Mouse (Mus musculus) cerebellum, adult 2 months (tissue): ENCODE measurements around the gene Smim7. TPM values are rescaled to one million over a fixed set of nuclear protein-coding genes. Genes with fewer than 3 reads are reported as not detected.

Source experiments
- DNase-seq, 2 experiments: peaks; one replicate each; pipeline ENCODE4 v3.0.0; 2021
- H3K27ac ChIP-seq: fragments of 200-500 bp; 2 replicates; pipeline ENCODE4 v1.5.1; 2012; ENCODE audit warnings: low read length, control low read depth, inconsistent platforms; ENCODE audit not compliant: insufficient read depth
- H3K27me3 ChIP-seq: fragments of 200-500 bp; 2 replicates; pipeline ENCODE4 v1.6.1; 2012; ENCODE audit warnings: inconsistent platforms, mild to moderate bottlenecking, low read length, moderate library complexity; ENCODE audit not compliant: control insufficient read depth, insufficient read depth
- H3K4me1 ChIP-seq: fragments of 200-500 bp; 2 replicates; pipeline ENCODE4 v1.6.1; 2011; ENCODE audit warnings: low read length; ENCODE audit not compliant: control insufficient read depth, insufficient read depth
- H3K4me3 ChIP-seq: fragments of 200-500 bp; replicated peaks from 2 replicates; pipeline ENCODE3; 2011; ENCODE audit warnings: mild to moderate bottlenecking, low read depth, low read length, control low read depth; ENCODE audit not compliant: insufficient read depth
- CTCF ChIP-seq: fragments of 200-500 bp; IDR thresholded peaks from 2 replicates; pipeline ENCODE4 v1.5.1; 2011; ENCODE audit warnings: low read depth, mild to moderate bottlenecking, control low read depth, low read length, moderate library complexity, borderline replicate concordance; ENCODE audit not compliant: insufficient read depth
- POLR2A ChIP-seq: fragments of 200-500 bp; IDR thresholded peaks from 2 replicates; pipeline ENCODE4 v1.6.1; 2011; ENCODE audit warnings: low read length, control low read depth, borderline replicate concordance; ENCODE audit not compliant: insufficient read depth
- WGBS: fragments of 180-500 bp; shearing (Covaris S2); methylation state at CpG from one replicate; pipeline ENCODE4 v1.1.7; 2018; 5-methylcytosine and 5-hydroxymethylcytosine counted together
- polyA plus RNA-seq: library from polyadenylated mRNA; depleted of rRNA; stranded (reverse); fragments of >200 nt; gene quantifications from 2 replicates; pipeline ENCODE4 v1.2.3, GENCODE M21; 2012

Smim7 gene
- polyA plus RNA-seq, 1 experiment: 72.3 TPM

- TF ChIP-seq CTCF (no peak), POLR2A (no peak)
- WGBS: 21% methylated on average over 9 of the region's 9 CpGs
- DNase-seq: peak; percentile 24 to 33
- Histone ChIP-seq H3K27me3 (no peaks in the 10 kb centered on the region), H3K4me1 (peaks cover 4% of the 10 kb centered on the region), H3K27ac (no peak overlapping the region), H3K4me3 (no peak overlapping the region)
Measured at GRCm38 (mm10) chr8:72579374-72579773, 8.5 kb upstream of the Smim7 start.

DNA sequence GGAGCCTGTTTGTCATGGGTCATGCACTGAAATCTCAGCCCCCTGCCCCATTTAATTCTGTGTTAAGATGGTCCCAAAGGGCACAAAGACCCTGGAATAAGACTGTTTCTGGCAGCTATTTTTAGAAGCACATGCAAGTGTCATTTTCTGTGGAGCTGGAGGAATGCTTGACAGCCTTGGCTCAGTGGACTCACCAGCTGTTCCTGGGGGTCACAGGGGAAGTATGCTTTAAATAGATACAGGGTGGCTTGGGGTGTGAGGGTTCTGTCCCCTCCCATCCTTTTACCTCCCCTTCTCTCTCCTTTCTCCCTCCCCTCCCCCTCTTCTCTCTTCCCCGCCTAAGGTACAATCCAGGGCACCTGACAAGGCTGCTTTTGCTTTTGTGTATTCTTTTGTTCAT is 7.1 kb upstream of the Smim7 start:
- WGBS: 65% methylated on average over 1 of the region's 1 CpGs

GRCm38 (mm10) chr8:72577266-72577665 is 6.4 kb upstream of the Smim7 start:
- WGBS: 80% methylated on average over 3 of the region's 3 CpGs
- Histone ChIP-seq H3K4me1 (peaks cover 8% of the 10 kb centered on the region), H3K27me3 (no peaks in the 10 kb centered on the region), H3K27ac (no peak overlapping the region), H3K4me3 (no peak overlapping the region)
- no peak for DNase-seq
- TF ChIP-seq POLR2A: no peak
- TF ChIP-seq CTCF: no peak

More for the DNA sequence above, 7.1 kb upstream of the Smim7 start:
- peaks cover 8% of the 10 kb centered on the region for H3K4me1 ChIP-seq
- no peak overlapping the region for H3K4me3 ChIP-seq
- no peak for DNase-seq
- TF ChIP-seq POLR2A (no peak), CTCF (no peak)
- H3K27ac ChIP-seq: no peak overlapping the region
- H3K27me3 ChIP-seq: no peaks in the 10 kb centered on the region

GRCm38 (mm10) chr8:72575915-72576314 is 5.0 kb upstream of the Smim7 start:
- H3K4me1 ChIP-seq: peaks cover 8% of the 10 kb centered on the region
- TF ChIP-seq CTCF (no peak), POLR2A (no peak)

DNA sequence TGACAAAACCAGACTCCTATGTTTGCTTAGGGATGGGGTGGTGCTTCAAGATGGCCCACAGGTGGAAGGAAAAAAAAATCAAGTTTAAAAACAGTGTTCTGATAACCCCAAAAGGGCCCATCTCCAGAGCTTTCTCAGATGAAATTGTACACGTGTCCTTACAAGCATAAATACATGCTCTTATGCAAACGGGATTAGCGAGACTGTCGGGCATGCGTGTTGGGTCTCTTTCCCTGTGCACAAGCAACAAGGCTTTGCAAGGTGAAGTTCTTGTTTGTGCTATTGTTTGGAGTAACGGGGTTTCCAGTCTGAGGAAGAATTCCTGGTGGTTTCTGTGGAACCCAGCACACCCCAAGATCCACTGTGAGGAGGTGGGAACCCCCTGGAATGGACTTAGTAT is 2.6 kb upstream of the Smim7 start:
- H3K27ac ChIP-seq: no peak overlapping the region
- no peak for DNase-seq
- no peaks in the 10 kb centered on the region for H3K27me3 ChIP-seq
- peak overlapping the region; percentile 41 for H3K4me3 ChIP-seq
- H3K4me1 ChIP-seq: peaks cover 11% of the 10 kb centered on the region
- WGBS: 56% methylated on average over 6 of the region's 6 CpGs
- TF ChIP-seq POLR2A: no peak
- no peak for TF ChIP-seq CTCF

More at GRCm38 (mm10) chr8:72575915-72576314, 5.0 kb upstream of the Smim7 start:
- H3K4me3 ChIP-seq: no peak overlapping the region
- H3K27ac ChIP-seq: no peak overlapping the region
- 83% methylated on average over 6 of the region's 6 CpGs for WGBS
- no peak for DNase-seq
- H3K27me3 ChIP-seq: no peaks in the 10 kb centered on the region

GRCm38 (mm10) chr8:72572507-72572906 is 1.6 kb upstream of the Smim7 start:
- H3K4me1 ChIP-seq: peaks cover 11% of the 10 kb centered on the region
- H3K4me3 ChIP-seq: peak overlapping the region; percentile 97
- TF ChIP-seq POLR2A (no peak), CTCF (no peak)
- peak overlapping the region; percentile 39 for H3K27ac ChIP-seq
- no peaks in the 10 kb centered on the region for H3K27me3 ChIP-seq
- under 1% methylated on average over 10 of the region's 10 CpGs for WGBS
- DNase-seq: no peak

GRCm38 (mm10) chr8:72571611-72572473 is 954 bp upstream of the Smim7 start, which contains the start of gene Tmem38a:
Gene Tmem38a, plus strand, starts transcription at chr8:72572055.
- peak; percentile 80 to 81 for DNase-seq
- Histone ChIP-seq H3K4me1 (peaks cover 11% of the 10 kb centered on the region), H3K4me3 (peak within 1 kb of the TSS; percentile 97), H3K27ac (peak within 1 kb of the TSS; percentile 86), H3K27me3 (no peaks in the 10 kb centered on the region)
- TF ChIP-seq POLR2A (peak; percentile 81), CTCF (no peak)
- under 1% methylated on average over 45 of the region's 45 CpGs for WGBS

DNA sequence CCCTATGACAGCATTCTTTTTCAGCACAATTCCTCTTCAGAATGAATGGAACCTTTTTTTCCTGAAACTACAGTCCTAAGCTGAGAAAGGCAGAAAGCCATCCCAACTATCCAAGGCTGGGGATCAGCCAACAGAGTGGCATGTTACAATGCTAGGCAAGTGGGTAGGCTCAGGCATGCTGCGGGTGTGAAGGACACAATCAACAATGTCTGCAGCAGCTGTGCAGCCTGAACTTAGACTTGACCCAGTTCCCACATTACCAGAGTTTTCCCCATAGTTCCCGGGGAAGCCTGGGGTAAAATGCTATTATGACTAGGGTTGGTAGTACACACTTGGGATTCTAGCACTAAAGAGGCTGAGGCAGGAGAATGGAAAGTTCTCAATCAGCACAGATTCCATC is 4.9 kb downstream of the Smim7 start:
- H3K4me3 ChIP-seq: no peak overlapping the region
- H3K27ac ChIP-seq: no peak overlapping the region
- DNase-seq: no peak
- H3K4me1 ChIP-seq: peaks cover 6% of the 10 kb centered on the region
- H3K27me3 ChIP-seq: no peaks in the 10 kb centered on the region
- TF ChIP-seq CTCF (no peak), POLR2A (no peak)
- WGBS: 81% methylated on average over 2 of the region's 2 CpGs
